Mouse (Mus musculus): Measurements from ENCODE around the gene Noxred1. TPM values are rescaled to one million over a fixed set of nuclear protein-coding genes. Genes with fewer than 3 reads are reported as not detected.

The Noxred1 gene
- polyA plus RNA-seq, 1 experiment from 2014 or later: 0.73 TPM

DNA sequence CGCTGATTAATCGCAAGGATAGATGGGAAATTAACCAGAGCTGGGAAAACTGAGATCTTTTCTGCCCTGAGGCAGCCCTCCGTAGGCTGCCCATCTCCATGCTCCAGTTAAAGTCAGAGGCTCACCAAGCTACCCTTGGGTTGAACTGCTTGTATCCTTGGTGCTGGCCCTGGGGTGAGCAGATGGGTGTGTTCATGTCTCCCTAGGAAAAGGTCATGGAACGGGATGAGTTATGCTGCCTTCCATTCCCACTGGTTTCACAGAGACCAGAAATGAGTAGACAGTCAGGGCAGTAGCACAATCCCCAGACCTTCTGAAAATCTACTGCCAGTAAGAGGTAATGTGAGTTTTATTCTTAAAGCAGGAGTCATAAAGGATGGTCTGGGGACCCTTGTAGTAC is 60.9 kb downstream of the Noxred1 start:
- Histone ChIP-seq H3K4me3 (replicated peaks) (no peak overlapping the region), H3K27ac (no peak overlapping the region), H3K27me3 (no peaks in the 10 kb centered on the region), H3K4me2 (no peak overlapping the region), H3K9me3 (no peaks in the 10 kb centered on the region), H3K4me1 (no peaks in the 10 kb centered on the region), H3K9ac (no peak overlapping the region), H3K36me3 (replicated peaks) (peaks cover 4% of the 10 kb centered on the region; the same call in 1 of the 2 replicates)
- ATAC-seq (ENCODE audit: low FRiP score): no peak
- WGBS: 94% methylated on average over 4 of the region's 4 CpGs

GRCm38 (mm10) chr12:87175194-87175946 is 63.2 kb downstream of the Noxred1 start:
- H3K4me1 ChIP-seq: no peaks in the 10 kb centered on the region
- H3K27ac ChIP-seq: no peak overlapping the region
- H3K27me3 ChIP-seq: no peaks in the 10 kb centered on the region
- H3K36me3 ChIP-seq (replicated peaks): peaks cover 22% of the 10 kb centered on the region
- WGBS: 70% methylated on average over 4 of the region's 4 CpGs
- no peak overlapping the region for H3K9ac ChIP-seq
- no peak for ATAC-seq (ENCODE audit: low FRiP score)
- H3K4me3 ChIP-seq (replicated peaks): no peak overlapping the region
- no peak overlapping the region for H3K4me2 ChIP-seq
- no peaks in the 10 kb centered on the region for H3K9me3 ChIP-seq

Small RNA genes lying within 50 kb of the gene (microRNA-seq; reads per million reads assigned to microRNA genes)
- gene Gm47293: not detected

Other genes with a start within 250 kb of the Noxred1 start
- gene Zdhhc22, start 248.3 kb downstream of the Noxred1 start, polyA plus RNA-seq (2016; fragmentation: Nextera tagmentation; extraction: Ambion mirVana): 1.1 and 1.6 TPM in 2 replicates
- 1.5 and 1.6 TPM in 2 replicates for gene Tmem63c, start 217.4 kb downstream of the Noxred1 start, polyA plus RNA-seq (2016; fragmentation: Nextera tagmentation; extraction: Ambion mirVana)
- 0.44 and 0.57 TPM in 2 replicates for gene Ngb, start 136.2 kb downstream of the Noxred1 start, polyA plus RNA-seq (2016; fragmentation: Nextera tagmentation; extraction: Ambion mirVana)
- gene Gstz1, start 91.6 kb downstream of the Noxred1 start, polyA plus RNA-seq (2016; fragmentation: Nextera tagmentation; extraction: Ambion mirVana): 24.3 and 28.3 TPM in 2 replicates
- gene Pomt2, start 90.8 kb downstream of the Noxred1 start, polyA plus RNA-seq (2016; fragmentation: Nextera tagmentation; extraction: Ambion mirVana): 16.2 and 16.6 TPM in 2 replicates
- gene Samd15, start 39.0 kb downstream of the Noxred1 start, polyA plus RNA-seq (2016; fragmentation: Nextera tagmentation; extraction: Ambion mirVana): 1.4 and 1.7 TPM in 2 replicates
- 6.0 and 6.4 TPM in 2 replicates for gene Tmed8, start 38.3 kb downstream of the Noxred1 start, polyA plus RNA-seq (2016; fragmentation: Nextera tagmentation; extraction: Ambion mirVana)
- gene Vipas39, start 27.5 kb upstream of the Noxred1 start, polyA plus RNA-seq (2016; fragmentation: Nextera tagmentation; extraction: Ambion mirVana): 59.7 and 62.0 TPM in 2 replicates
- 204 and 205 TPM in 2 replicates for gene Ahsa1, start 27.7 kb upstream of the Noxred1 start, polyA plus RNA-seq (2016; fragmentation: Nextera tagmentation; extraction: Ambion mirVana)
- 1.2 and 1.8 TPM in 2 replicates for gene Ism2, start 61.0 kb upstream of the Noxred1 start, polyA plus RNA-seq (2016; fragmentation: Nextera tagmentation; extraction: Ambion mirVana)
- 50.8 and 54.2 TPM in 2 replicates for gene Sptlc2, start 149.6 kb upstream of the Noxred1 start, polyA plus RNA-seq (2016; fragmentation: Nextera tagmentation; extraction: Ambion mirVana)
- gene Slirp, start 205.2 kb upstream of the Noxred1 start, polyA plus RNA-seq (2016; fragmentation: Nextera tagmentation; extraction: Ambion mirVana): 283 and 293 TPM in 2 replicates
- 48.8 and 55.9 TPM in 2 replicates for gene Alkbh1, start 205.3 kb upstream of the Noxred1 start, polyA plus RNA-seq (2016; fragmentation: Nextera tagmentation; extraction: Ambion mirVana)
- 149 and 153 TPM in 2 replicates for gene Snw1, start 233.5 kb upstream of the Noxred1 start, polyA plus RNA-seq (2016; fragmentation: Nextera tagmentation; extraction: Ambion mirVana)

Data from forebrain, embryonic 12.5 days (tissue).